Mouse (Mus musculus) liver, embryonic 11.5 days (tissue): ENCODE results near the gene Tle6. TPM values are rescaled to one million over a fixed set of nuclear protein-coding genes. Genes with fewer than 3 reads are reported as not detected.
A peak's percentile ranks its signal among the peaks of the same experiment; 100 is the strongest.

Experiments
- ATAC-seq: fragments of 200-750 bp; cut with Nextera tagmentation; replicated peaks from 2 replicates; pipeline ENCODE4 v1.8.0; 2017; ENCODE audit warnings: moderate number of reproducible peaks, mild to moderate bottlenecking, moderate TSS enrichment, moderate library complexity; ENCODE audit not compliant: low FRiP score
- DNase-seq: peaks from one replicate; pipeline ENCODE4 v3.0.0-alpha.2; 2017; ENCODE audit warnings: low spot score
- H3K27ac ChIP-seq: fragments of 300-500 bp; sonication (generic); 2 replicates; pipeline ENCODE4 v1.5.1; 2014; ENCODE audit warnings: mild to moderate bottlenecking, low read depth, low read length, control low read depth
- H3K27me3 ChIP-seq: fragments of 300-500 bp; sonication (generic); replicated peaks from 2 replicates; pipeline ENCODE4 v1.6.1; 2014; ENCODE audit warnings: low read length, mixed read lengths; ENCODE audit not compliant: control insufficient read depth, insufficient read depth
- H3K36me3 ChIP-seq: fragments of 300-500 bp; sonication (generic); 2 replicates; pipeline ENCODE4 v1.6.1; 2014; ENCODE audit warnings: mild to moderate bottlenecking, low read length, moderate library complexity, mixed read lengths; ENCODE audit not compliant: control insufficient read depth, insufficient read depth
- H3K4me1 ChIP-seq: fragments of 300-500 bp; sonication (generic); replicated peaks from 2 replicates; pipeline ENCODE4 v1.6.1; 2014; ENCODE audit warnings: low read length, mixed read lengths; ENCODE audit not compliant: control insufficient read depth, insufficient read depth
- H3K4me2 ChIP-seq: fragments of 300-500 bp; sonication (generic); 2 replicates; pipeline ENCODE4 v1.6.1; 2014; ENCODE audit warnings: mild to moderate bottlenecking, control low read depth, moderate library complexity
- H3K4me3 ChIP-seq: fragments of 300-500 bp; sonication (generic); 2 replicates; pipeline ENCODE4 v1.5.1; 2014; ENCODE audit warnings: low read depth, low read length, control low read depth
- H3K9ac ChIP-seq: fragments of 300-500 bp; sonication (generic); 2 replicates; pipeline ENCODE4 v1.6.1; 2014; ENCODE audit warnings: low read depth, low read length, control low read depth
- H3K9me3 ChIP-seq: fragments of 300-500 bp; sonication (generic); 2 replicates; pipeline ENCODE4 v1.6.1; 2016; ENCODE audit warnings: low read length, inconsistent platforms, mixed read lengths; ENCODE audit not compliant: control insufficient read depth
- WGBS: fragments of 180-500 bp; shearing (Covaris S2); extraction: QIAGEN DNeasy Blood & Tissue Kit; methylation state at CpG from one replicate; pipeline ENCODE4 v1.1.7; 2014; 5-methylcytosine and 5-hydroxymethylcytosine counted together
- polyA plus RNA-seq: library from polyadenylated mRNA; unstranded; fragments of >200 nt; fragmentation: Nextera tagmentation; extraction: Ambion mirVana; gene quantifications from 2 replicates; pipeline ENCODE4 v1.2.1, GENCODE M21; 2014

Tle6 gene
- polyA plus RNA-seq, 1 experiment from 2014 or later, result 16.7 TPM

GRCm38 (mm10) chr10:81545161-81545747 lies 55.6 kb downstream of the Tle6 start, which contains the start of gene Gna11:
Gene Gna11, minus strand, starts transcription at chr10:81545190.
- H3K9ac ChIP-seq, result peak within 1 kb of the TSS; percentile 90
- peaks cover 50% of the 10 kb centered on the region for H3K4me1 ChIP-seq
- peak; percentile 100 for DNase-seq
- 1% methylated on average over 59 of the region's 59 CpGs for WGBS
- H3K36me3 ChIP-seq, result peaks cover under 1% of the 10 kb centered on the region; the same call in 1 of the 2 replicates
- ATAC-seq, result peak; percentile 90
- H3K4me2 ChIP-seq, result peak within 1 kb of the TSS; percentile 99
- no peaks in the 10 kb centered on the region for H3K27me3 ChIP-seq
- H3K9me3 ChIP-seq, result no peaks in the 10 kb centered on the region
- H3K4me3 ChIP-seq, result peak within 1 kb of the TSS; percentile 96
- H3K27ac ChIP-seq, result peak within 1 kb of the TSS; percentile 84

- Histone ChIP-seq H3K9ac (peak overlapping the region; percentile 90), H3K9me3 (no peaks in the 10 kb centered on the region), H3K4me1 (peaks cover 48% of the 10 kb centered on the region), H3K27me3 (no peaks in the 10 kb centered on the region), H3K4me3 (peak overlapping the region; percentile 96), H3K4me2 (peak overlapping the region; percentile 99), H3K27ac (peak overlapping the region; percentile 84), H3K36me3 (peaks cover 6% of the 10 kb centered on the region; the same call in 1 of the 2 replicates)
- ATAC-seq, result peak; percentile 7
- WGBS, result under 1% methylated on average over 93 of the region's 93 CpGs
- DNase-seq, result no peak
Measured at GRCm38 (mm10) chr10:81544296-81545160, 56.3 kb downstream of the Tle6 start.

- peak overlapping the region; percentile 99 for H3K4me2 ChIP-seq
- H3K4me1 ChIP-seq, result peaks cover 48% of the 10 kb centered on the region
- H3K9ac ChIP-seq, result peak overlapping the region; percentile 90
- H3K27me3 ChIP-seq, result no peaks in the 10 kb centered on the region
- DNase-seq (no peak), ATAC-seq (no peak)
- H3K9me3 ChIP-seq, result no peaks in the 10 kb centered on the region
- H3K27ac ChIP-seq, result 0 out of 2 replicates have a peak overlapping the region, but pooled peaks have one; percentile 19
- H3K36me3 ChIP-seq, result peaks cover 8% of the 10 kb centered on the region; the same call in 1 of the 2 replicates
- 83% methylated on average over 1 of the region's 1 CpGs for WGBS
- H3K4me3 ChIP-seq, result peak overlapping the region; percentile 96
Measured at GRCm38 (mm10) chr10:81543633-81544032, 57.2 kb downstream of the Tle6 start.

- Histone ChIP-seq H3K4me2 (peak overlapping the region; percentile 99), H3K27me3 (no peaks in the 10 kb centered on the region), H3K9ac (peak overlapping the region; percentile 90), H3K27ac (peak overlapping the region; percentile 19; the same call in 1 of the 2 replicates), H3K9me3 (no peaks in the 10 kb centered on the region), H3K4me1 (peaks cover 48% of the 10 kb centered on the region), H3K4me3 (peak overlapping the region; percentile 96), H3K36me3 (peaks cover 8% of the 10 kb centered on the region; the same call in 1 of the 2 replicates)
- 75% methylated on average over 7 of the region's 7 CpGs for WGBS
- DNase-seq (no peak), ATAC-seq (no peak)
Measured at GRCm38 (mm10) chr10:81542727-81543460, 58.0 kb downstream of the Tle6 start.

GRCm38 (mm10) chr10:81541803-81542202 lies 59.1 kb downstream of the Tle6 start:
- 60% methylated on average over 10 of the region's 10 CpGs for WGBS
- peaks cover 8% of the 10 kb centered on the region; the same call in 1 of the 2 replicates for H3K36me3 ChIP-seq
- DNase-seq (no peak), ATAC-seq (no peak)
- no peaks in the 10 kb centered on the region for H3K27me3 ChIP-seq
- H3K4me2 ChIP-seq, result peak overlapping the region; percentile 99
- peak overlapping the region; percentile 25; the same call in 1 of the 2 replicates for H3K4me3 ChIP-seq
- H3K9me3 ChIP-seq, result no peaks in the 10 kb centered on the region
- peak overlapping the region; percentile 32; the same call in 1 of the 2 replicates for H3K27ac ChIP-seq
- 0 out of 2 replicates have a peak overlapping the region, but pooled peaks have one; percentile 14 for H3K9ac ChIP-seq
- peaks cover 43% of the 10 kb centered on the region for H3K4me1 ChIP-seq

GRCm38 (mm10) chr10:81541363-81541762 lies 59.5 kb downstream of the Tle6 start:
- H3K4me1 ChIP-seq, result peaks cover 38% of the 10 kb centered on the region
- H3K9ac ChIP-seq, result 0 out of 2 replicates have a peak overlapping the region, but pooled peaks have one; percentile 6
- no peaks in the 10 kb centered on the region for H3K9me3 ChIP-seq
- DNase-seq, result no peak
- 69% methylated on average over 5 of the region's 5 CpGs for WGBS
- H3K36me3 ChIP-seq, result peaks cover 8% of the 10 kb centered on the region; the same call in 1 of the 2 replicates
- no peaks in the 10 kb centered on the region for H3K27me3 ChIP-seq
- peak overlapping the region; percentile 20; the same call in 1 of the 2 replicates for H3K27ac ChIP-seq
- ATAC-seq, result no peak
- H3K4me3 ChIP-seq, result no peak overlapping the region
- H3K4me2 ChIP-seq, result peak overlapping the region; percentile 99; the same call in 1 of the 2 replicates
